Mouse (Mus musculus) liver, embryonic 18 days (tissue): ENCODE results near the gene Zcchc17. TPM values are rescaled to one million over a fixed set of nuclear protein-coding genes. Genes with fewer than 3 reads are reported as not detected.

Source experiments
- polyA plus RNA-seq: library from polyadenylated mRNA; depleted of rRNA; stranded (reverse); fragments of >200 nt; gene quantifications from 2 replicates; pipeline ENCODE4 v1.2.3, GENCODE M21; 2012; rRNA removed

Zcchc17 gene
- polyA plus RNA-seq, result 10.9 and 11.5 TPM in 2 replicates

GRCm38 (mm10) chr4:130359486-130360237 lies at the start of gene Zcchc17, which contains the start of gene Snrnp40:
Zcchc17 (minus strand) TSS chr4:130359943.
Snrnp40 (plus strand) TSS chr4:130360132.

DNA sequence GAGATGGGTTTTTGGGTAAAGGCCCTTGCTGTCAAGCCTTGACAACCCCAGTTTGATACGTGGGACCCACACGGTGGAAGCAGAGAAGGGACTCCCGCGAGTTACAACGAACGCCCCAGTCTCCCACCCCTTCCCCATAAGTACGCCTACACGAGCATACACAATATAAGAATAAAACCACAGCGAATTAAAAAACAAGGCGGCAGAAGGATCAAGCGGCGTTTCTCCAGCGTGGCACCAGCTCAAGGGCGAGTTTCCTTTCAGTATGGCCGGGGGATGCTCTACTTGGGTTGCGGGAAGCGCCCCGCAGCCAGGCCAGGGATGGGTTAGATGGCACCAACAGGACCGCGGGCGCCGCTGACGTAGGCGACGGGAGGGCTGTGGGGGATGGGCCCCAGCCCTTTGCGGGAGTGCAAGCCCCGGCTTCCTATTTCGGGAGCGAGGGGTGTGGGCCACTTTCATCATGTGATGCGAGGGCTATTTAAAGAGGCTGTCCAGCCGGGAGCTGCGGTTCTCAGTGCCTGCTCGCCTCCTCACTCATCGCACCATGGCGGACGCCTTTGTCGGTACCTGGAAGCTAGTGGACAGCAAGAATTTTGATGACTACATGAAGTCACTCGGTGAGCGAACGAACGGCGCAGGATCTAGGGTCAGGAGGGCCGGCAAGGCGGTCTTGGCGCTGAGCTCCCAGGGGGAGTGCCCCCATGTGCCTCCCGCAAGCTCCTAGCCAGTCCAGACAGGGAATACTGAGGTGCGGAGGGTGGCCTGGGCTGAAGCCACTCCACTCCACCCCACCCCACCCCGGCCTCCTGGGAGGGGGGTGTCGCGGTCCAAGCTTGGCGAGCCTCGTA lies 51.3 kb downstream of the Zcchc17 start, which contains the start of the genes Fabp3 and Gm10570:
Gene Fabp3, plus strand, starts transcription at position 365 of the 851 bp plus-strand sequence.
Gene Gm10570, minus strand, starts transcription at position 444 of the 851 bp plus-strand sequence.

DNA sequence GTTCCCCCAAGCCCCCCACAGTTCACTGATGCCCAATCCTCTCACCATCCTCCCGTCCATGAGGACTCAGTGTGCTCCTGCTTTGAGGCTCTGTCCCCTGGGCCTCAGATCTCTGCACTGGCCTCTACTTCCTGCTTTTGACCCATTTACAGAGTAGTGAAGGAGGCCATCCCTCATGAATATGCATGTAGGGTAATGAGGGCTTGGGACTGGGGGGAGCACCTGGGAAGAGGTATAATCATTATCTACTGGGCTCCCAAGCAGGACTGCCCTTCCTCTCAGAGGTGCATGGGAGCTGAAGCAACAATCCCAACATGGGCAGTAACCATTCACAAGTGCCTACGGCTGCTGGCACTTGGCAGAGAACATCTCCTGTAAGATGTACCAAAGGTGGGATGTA lies 80.6 kb downstream of the Zcchc17 start, which contains the start of gene Serinc2:
Gene Serinc2, minus strand, starts transcription at position 101 of the 400 bp plus-strand sequence.

Other genes with a start within 250 kb of the Zcchc17 start
- 0.08 and 0.12 TPM in 2 replicates for gene Hcrtr1, start 220.6 kb downstream of the Zcchc17 start, polyA plus RNA-seq
- gene Tinagl1, start 184.8 kb downstream of the Zcchc17 start, polyA plus RNA-seq, result 26.1 and 27.1 TPM in 2 replicates
- not detected in 2 replicates for gene Gm853, start 137.5 kb downstream of the Zcchc17 start, polyA plus RNA-seq
- 1.8 and 3.1 TPM in 2 replicates for gene Serinc2, start 80.7 kb downstream of the Zcchc17 start, polyA plus RNA-seq
- gene Fabp3, start 51.3 kb downstream of the Zcchc17 start, polyA plus RNA-seq, result 0.63 and 0.95 TPM in 2 replicates
- not detected in 2 replicates for gene Gm10570, start 51.3 kb downstream of the Zcchc17 start, polyA plus RNA-seq
- gene Snrnp40, start 189 bp upstream of the Zcchc17 start, polyA plus RNA-seq, result 27.5 and 28.9 TPM in 2 replicates
- 0.25 and 0.41 TPM in 2 replicates for gene Nkain1, start 214.2 kb upstream of the Zcchc17 start, polyA plus RNA-seq